Mouse (Mus musculus): ENCODE measurements around the gene Zfp706. TPM values are rescaled to one million over a fixed set of nuclear protein-coding genes. Genes with fewer than 3 reads are reported as not detected.

Zfp706 gene
- total and polyA plus RNA-seq, 3 experiments: 19.7 to 137 (median 74.2) TPM

GRCm38 (mm10) chr15:37034155-37034554, 26.6 kb upstream of the Zfp706 start:
- ATAC-seq (ENCODE audit: extremely low read depth, insufficient number of reproducible peaks, low FRiP score, poor library complexity, severe bottlenecking) (no peak), DNase-seq (ENCODE audit: low spot score) (no peak)
- H3K36me3 ChIP-seq (replicated peaks): no peaks in the 10 kb centered on the region
- no peak overlapping the region for H3K4me3 ChIP-seq (ENCODE audit: low read depth, low read length)
- H3K9me3 ChIP-seq (replicated peaks): no peaks in the 10 kb centered on the region
- H3K4me1 ChIP-seq (ENCODE audit: insufficient read depth, low read depth, low read length): no peaks in the 10 kb centered on the region
- H3K27me3 ChIP-seq (ENCODE audit: insufficient read depth, low read length): peaks cover 33% of the 10 kb centered on the region
- no peak for TF ChIP-seq POLR2AphosphoS5 (IDR thresholded peaks at IDR 0.05; ENCODE audit: insufficient replicate concordance, low read depth, low read length)

- H3K27me3 ChIP-seq (ENCODE audit: insufficient read depth, low read length): peaks cover 33% of the 10 kb centered on the region
- TF ChIP-seq POLR2AphosphoS5 (IDR thresholded peaks at IDR 0.05; ENCODE audit: insufficient replicate concordance, low read depth, low read length) (no peak), TAL1 (conservative IDR thresholded peaks at IDR 0.05; ENCODE audit: low read depth, low read length) (no peak), CTCF (IDR thresholded peaks at IDR 0.05; ENCODE audit: low read depth, low read length) (no peak), GATA2 (IDR thresholded peaks at IDR 0.05; ENCODE audit: borderline replicate concordance, low read depth, low read length) (no peak)
- no peaks in the 10 kb centered on the region for H3K4me1 ChIP-seq (ENCODE audit: insufficient read depth, low read depth, low read length)
- no peak overlapping the region for H3K4me3 ChIP-seq (ENCODE audit: low read depth, low read length)
- no peaks in the 10 kb centered on the region for H3K36me3 ChIP-seq (replicated peaks)
- H3K9me3 ChIP-seq (replicated peaks): no peaks in the 10 kb centered on the region
- no peak for ATAC-seq (ENCODE audit: extremely low read depth, insufficient number of reproducible peaks, low FRiP score, poor library complexity, severe bottlenecking)
- DNase-seq (ENCODE audit: low spot score): no peak
These were observed 25.9 kb upstream of the Zfp706 start for GRCm38 (mm10) chr15:37033431-37033830.

GRCm38 (mm10) chr15:37031334-37032150, 24.0 kb upstream of the Zfp706 start:
- Histone ChIP-seq H3K9me3 (replicated peaks) (no peaks in the 10 kb centered on the region), H3K36me3 (replicated peaks) (no peaks in the 10 kb centered on the region), H3K4me1 (ENCODE audit: insufficient read depth, low read depth, low read length) (no peaks in the 10 kb centered on the region), H3K27me3 (ENCODE audit: insufficient read depth, low read length) (peaks cover 41% of the 10 kb centered on the region), H3K4me3 (ENCODE audit: low read depth, low read length) (no peak overlapping the region)
- ATAC-seq (ENCODE audit: extremely low read depth, insufficient number of reproducible peaks, low FRiP score, poor library complexity, severe bottlenecking) (no peak), DNase-seq (ENCODE audit: low spot score) (no peak)
- TF ChIP-seq TAL1 (conservative IDR thresholded peaks at IDR 0.05; ENCODE audit: low read depth, low read length) (no peak), GATA1 (IDR thresholded peaks at IDR 0.05; ENCODE audit: borderline replicate concordance, low read length) (no peak), POLR2AphosphoS5 (IDR thresholded peaks at IDR 0.05; ENCODE audit: insufficient replicate concordance, low read depth, low read length) (no peak), GATA2 (IDR thresholded peaks at IDR 0.05; ENCODE audit: borderline replicate concordance, low read depth, low read length) (no peak), CTCF (IDR thresholded peaks at IDR 0.05; ENCODE audit: low read depth, low read length) (no peak)

- H3K4me1 ChIP-seq (ENCODE audit: insufficient read depth, low read depth, low read length): no peaks in the 10 kb centered on the region
- no peak overlapping the region for H3K4me3 ChIP-seq (ENCODE audit: low read depth, low read length)
- peaks cover 39% of the 10 kb centered on the region for H3K27me3 ChIP-seq (ENCODE audit: insufficient read depth, low read length)
- no peaks in the 10 kb centered on the region for H3K36me3 ChIP-seq (replicated peaks)
- no peaks in the 10 kb centered on the region for H3K9me3 ChIP-seq (replicated peaks)
- no peak for ATAC-seq (ENCODE audit: extremely low read depth, insufficient number of reproducible peaks, low FRiP score, poor library complexity, severe bottlenecking)
- no peak for TF ChIP-seq POLR2AphosphoS5 (IDR thresholded peaks at IDR 0.05; ENCODE audit: insufficient replicate concordance, low read depth, low read length)
- TF ChIP-seq GATA2 (IDR thresholded peaks at IDR 0.05; ENCODE audit: borderline replicate concordance, low read depth, low read length): no peak
- no peak for TF ChIP-seq CTCF (IDR thresholded peaks at IDR 0.05; ENCODE audit: low read depth, low read length)
- no peak for DNase-seq (ENCODE audit: low spot score)
These were observed 23.4 kb upstream of the Zfp706 start for GRCm38 (mm10) chr15:37030929-37031328.

GRCm38 (mm10) chr15:37027956-37028355, 20.4 kb upstream of the Zfp706 start:
- ATAC-seq (ENCODE audit: extremely low read depth, insufficient number of reproducible peaks, low FRiP score, poor library complexity, severe bottlenecking) (no peak), DNase-seq (ENCODE audit: low spot score) (no peak)
- Histone ChIP-seq H3K4me1 (ENCODE audit: insufficient read depth, low read depth, low read length) (no peaks in the 10 kb centered on the region), H3K4me3 (ENCODE audit: low read depth, low read length) (no peak overlapping the region), H3K9me3 (replicated peaks) (no peaks in the 10 kb centered on the region), H3K27me3 (ENCODE audit: insufficient read depth, low read length) (peaks cover 33% of the 10 kb centered on the region), H3K36me3 (replicated peaks) (no peaks in the 10 kb centered on the region)
- no peak for TF ChIP-seq GATA2 (IDR thresholded peaks at IDR 0.05; ENCODE audit: borderline replicate concordance, low read depth, low read length)
- TF ChIP-seq GATA1 (IDR thresholded peaks at IDR 0.05; ENCODE audit: borderline replicate concordance, low read length): no peak
- no peak for TF ChIP-seq POLR2AphosphoS5 (IDR thresholded peaks at IDR 0.05; ENCODE audit: insufficient replicate concordance, low read depth, low read length)
- TF ChIP-seq TAL1 (conservative IDR thresholded peaks at IDR 0.05; ENCODE audit: low read depth, low read length): no peak
- TF ChIP-seq CTCF (IDR thresholded peaks at IDR 0.05; ENCODE audit: low read depth, low read length): no peak

GRCm38 (mm10) chr15:37026458-37026857, 18.9 kb upstream of the Zfp706 start:
- Histone ChIP-seq H3K9me3 (replicated peaks) (no peaks in the 10 kb centered on the region), H3K36me3 (replicated peaks) (no peaks in the 10 kb centered on the region), H3K27me3 (ENCODE audit: insufficient read depth, low read length) (peaks cover 33% of the 10 kb centered on the region), H3K4me3 (ENCODE audit: low read depth, low read length) (no peak overlapping the region), H3K4me1 (ENCODE audit: insufficient read depth, low read depth, low read length) (no peaks in the 10 kb centered on the region)
- TF ChIP-seq TAL1 (conservative IDR thresholded peaks at IDR 0.05; ENCODE audit: low read depth, low read length) (no peak), POLR2AphosphoS5 (IDR thresholded peaks at IDR 0.05; ENCODE audit: insufficient replicate concordance, low read depth, low read length) (no peak)
- ATAC-seq (ENCODE audit: extremely low read depth, insufficient number of reproducible peaks, low FRiP score, poor library complexity, severe bottlenecking): no peak
- no peak for DNase-seq (ENCODE audit: low spot score)
